Mouse (Mus musculus) common myeloid progenitor, adult 5-6 weeks (primary cell): Measurements from ENCODE around the gene Rfc4. TPM values are rescaled to one million over a fixed set of nuclear protein-coding genes. Genes with fewer than 3 reads are reported as not detected.
A peak's percentile ranks its signal among the peaks of the same experiment; 100 is the strongest.

Source experiments
- ATAC-seq: replicated peaks from 2 replicates; pipeline ENCODE4 v1.8.0; 2016; ENCODE audit warnings: low read depth, mild to moderate bottlenecking, moderate TSS enrichment, inconsistent platforms; ENCODE audit not compliant: poor library complexity, severe bottlenecking
- total RNA-seq: library from RNA; stranded (forward); fragments of 200-1000, 187-1606 nt; gene quantifications from 2 replicates; pipeline ENCODE4 v1.2.3, GENCODE M21; 2017

The Rfc4 gene
- total RNA-seq, result 67.1 and 71.7 TPM in 2 replicates

DNA sequence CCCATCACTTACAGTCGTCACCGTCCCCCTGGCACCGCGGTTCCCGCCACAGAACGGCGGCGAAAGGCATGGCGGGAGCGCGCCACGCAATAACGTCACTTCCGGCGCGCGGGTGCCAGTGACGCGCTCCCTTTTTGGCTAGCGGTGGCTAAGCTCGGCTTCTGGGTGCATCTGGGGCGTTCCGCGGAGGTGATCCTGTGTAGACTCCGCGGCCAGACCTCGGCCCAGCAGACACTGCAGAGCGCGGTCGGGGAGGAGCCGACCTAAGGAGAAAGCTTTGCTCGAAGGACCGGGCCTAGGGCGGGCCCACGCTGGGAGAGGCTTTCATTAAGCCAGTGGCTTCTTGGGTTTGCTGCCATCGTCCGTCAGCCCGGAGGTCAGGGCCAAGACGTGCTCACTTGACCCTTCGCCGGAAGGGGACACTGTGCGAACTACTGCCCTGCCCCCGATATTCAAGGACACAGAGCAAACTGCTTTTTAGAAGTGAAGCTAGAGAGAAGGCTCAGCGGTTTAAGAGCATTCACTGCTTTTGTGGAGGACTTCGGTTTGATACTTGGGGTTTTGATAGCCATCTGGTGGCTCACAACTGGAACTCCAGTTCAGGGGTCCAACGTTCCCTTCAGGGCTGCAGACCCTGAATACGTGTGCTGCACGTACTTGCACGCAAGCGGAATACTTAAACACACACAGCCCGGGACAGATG lies at the start of gene Rfc4:
Rfc4 (minus strand) TSS at position 65 of the 703 bp plus-strand sequence.
- ATAC-seq, result peak; percentile 97

GRCm38 (mm10) chr16:23175956-23176355 lies 48.4 kb upstream of the Rfc4 start:
- ATAC-seq, result no peak

- peak; percentile 77 for ATAC-seq
These were observed 47.3 kb upstream of the Rfc4 start for GRCm38 (mm10) chr16:23174855-23175254.

GRCm38 (mm10) chr16:23173904-23174303 lies 46.4 kb upstream of the Rfc4 start:
- ATAC-seq, result no peak

DNA sequence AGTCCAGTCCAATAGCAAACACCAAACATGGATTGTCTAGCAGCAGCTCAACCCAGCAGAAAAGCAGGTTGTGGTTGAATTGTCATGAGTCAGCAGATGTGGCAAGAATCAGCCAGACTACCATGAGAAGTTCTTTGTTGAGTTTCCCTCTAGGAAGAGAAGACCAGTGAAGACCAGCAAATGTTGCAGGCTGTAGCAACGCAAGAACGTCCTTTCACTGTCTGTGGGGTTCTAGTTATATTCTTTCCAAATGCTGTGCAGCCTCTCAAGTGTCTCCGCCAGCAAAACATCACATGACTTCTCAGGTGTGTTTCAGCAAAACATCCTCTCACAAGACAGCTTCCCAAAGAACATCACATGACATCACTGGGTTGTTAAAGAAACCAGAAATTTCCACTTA lies 43.3 kb upstream of the Rfc4 start:
- no peak for ATAC-seq

- ATAC-seq, result no peak
These were observed 39.5 kb upstream of the Rfc4 start for GRCm38 (mm10) chr16:23167079-23167478.

- ATAC-seq, result no peak
These were observed 39.1 kb upstream of the Rfc4 start for GRCm38 (mm10) chr16:23166646-23167045.

- ATAC-seq, result peak; percentile 38
These were observed 37.9 kb upstream of the Rfc4 start for GRCm38 (mm10) chr16:23165441-23165840.

DNA sequence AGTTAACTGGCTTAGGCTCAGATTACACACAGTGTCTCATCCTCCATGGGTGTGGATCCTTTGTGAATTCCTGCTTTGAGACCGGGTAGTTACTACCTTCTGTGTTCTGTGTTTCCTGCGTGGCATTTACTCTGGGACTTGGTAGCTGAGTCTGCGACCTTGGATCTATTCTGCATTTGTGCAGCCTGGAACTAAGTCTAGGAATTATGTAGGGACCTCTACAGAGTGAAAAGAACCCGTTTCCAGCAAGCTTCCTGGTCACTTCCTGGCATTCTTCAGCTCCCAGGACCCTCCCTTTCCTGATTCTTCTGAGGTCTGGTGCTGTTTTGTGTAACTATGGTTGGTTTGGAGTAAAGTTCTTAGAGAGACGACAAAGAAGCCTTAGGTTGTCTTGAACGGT lies 36.9 kb upstream of the Rfc4 start:
- no peak for ATAC-seq

GRCm38 (mm10) chr16:23162116-23162515 lies 34.6 kb upstream of the Rfc4 start:
- peak; percentile 88 for ATAC-seq

DNA sequence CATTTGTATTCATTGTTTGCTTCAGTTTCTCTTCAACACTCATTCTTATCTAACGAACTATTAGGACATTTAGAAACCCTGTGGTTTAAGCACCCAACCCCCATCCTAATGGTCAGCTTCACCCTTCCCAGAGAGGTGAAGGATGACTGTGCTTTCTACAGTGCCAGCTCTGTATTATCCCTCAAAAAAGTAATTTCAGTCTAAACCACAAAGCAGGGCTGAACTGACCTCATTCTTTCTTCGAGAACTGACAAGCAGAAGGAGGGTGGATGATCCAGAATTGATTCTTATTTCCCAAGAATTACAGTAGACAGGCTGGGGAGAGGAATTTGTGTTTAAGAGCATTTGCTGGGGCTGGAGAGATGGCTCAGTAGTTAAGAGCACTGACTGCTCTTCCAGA lies 32.2 kb upstream of the Rfc4 start:
- ATAC-seq, result peak; percentile 14; the same call in 1 of the 2 replicates

GRCm38 (mm10) chr16:23158957-23159356 lies 31.4 kb upstream of the Rfc4 start:
- ATAC-seq, result no peak

GRCm38 (mm10) chr16:23158292-23158691 lies 30.8 kb upstream of the Rfc4 start:
- ATAC-seq, result no peak

DNA sequence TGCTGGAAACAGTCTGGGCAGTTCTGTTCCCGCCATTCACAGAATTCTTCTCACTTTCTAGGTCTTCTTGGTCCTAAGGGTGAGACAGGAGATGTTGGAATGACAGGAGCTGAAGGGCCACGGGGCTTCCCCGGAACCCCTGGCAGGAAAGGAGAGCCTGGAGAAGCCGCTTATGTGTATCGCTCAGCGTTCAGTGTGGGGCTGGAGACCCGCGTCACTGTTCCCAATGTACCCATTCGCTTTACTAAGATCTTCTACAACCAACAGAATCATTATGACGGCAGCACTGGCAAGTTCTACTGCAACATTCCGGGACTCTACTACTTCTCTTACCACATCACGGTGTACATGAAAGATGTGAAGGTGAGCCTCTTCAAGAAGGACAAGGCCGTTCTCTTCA lies 29.5 kb upstream of the Rfc4 start:
- no peak for ATAC-seq

DNA sequence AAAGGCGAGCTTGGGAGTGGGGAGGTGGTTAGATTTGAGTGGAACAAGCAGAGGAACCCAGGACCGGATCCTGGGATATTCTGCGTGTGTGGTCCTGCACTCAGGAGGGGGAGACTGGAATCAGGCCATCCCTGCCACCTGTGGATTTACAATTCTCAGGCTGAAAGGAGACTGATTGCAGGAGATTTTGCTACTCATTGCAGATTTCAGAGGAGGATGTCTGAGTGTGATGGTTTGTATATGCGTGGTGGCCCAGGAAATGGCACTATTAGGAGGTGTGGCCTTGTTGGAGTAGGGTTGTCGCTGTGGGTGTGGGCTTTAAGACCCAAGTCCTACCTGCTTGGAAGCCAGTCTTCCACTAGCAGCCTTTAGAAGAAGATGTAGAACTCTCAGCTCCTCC lies 26.7 kb upstream of the Rfc4 start:
- no peak for ATAC-seq

- ATAC-seq, result peak; percentile 42; the same call in 1 of the 2 replicates
These were observed 23.9 kb upstream of the Rfc4 start for GRCm38 (mm10) chr16:23151423-23151822.

- no peak for ATAC-seq
These were observed 21.9 kb upstream of the Rfc4 start for GRCm38 (mm10) chr16:23149396-23149795.

DNA sequence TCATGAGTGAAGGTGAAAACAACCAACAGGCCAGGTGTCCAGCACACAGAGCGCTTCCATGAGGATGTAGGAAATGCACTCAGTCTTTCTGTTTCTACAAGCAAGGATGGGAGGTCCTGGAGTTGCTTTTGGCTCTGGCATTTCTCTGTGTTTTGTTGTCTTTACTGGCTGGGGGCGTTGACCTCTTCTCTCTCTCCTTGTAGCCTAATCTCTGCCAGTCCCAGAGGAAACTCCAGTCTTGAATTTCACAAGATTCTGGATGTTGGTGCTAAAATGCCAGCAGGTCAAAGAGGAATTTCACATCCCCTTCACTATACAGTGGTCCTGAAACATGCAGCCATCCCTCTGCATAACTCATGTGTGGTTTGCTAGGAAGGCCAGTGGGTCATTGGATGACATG lies 21.4 kb upstream of the Rfc4 start:
- ATAC-seq, result no peak

DNA sequence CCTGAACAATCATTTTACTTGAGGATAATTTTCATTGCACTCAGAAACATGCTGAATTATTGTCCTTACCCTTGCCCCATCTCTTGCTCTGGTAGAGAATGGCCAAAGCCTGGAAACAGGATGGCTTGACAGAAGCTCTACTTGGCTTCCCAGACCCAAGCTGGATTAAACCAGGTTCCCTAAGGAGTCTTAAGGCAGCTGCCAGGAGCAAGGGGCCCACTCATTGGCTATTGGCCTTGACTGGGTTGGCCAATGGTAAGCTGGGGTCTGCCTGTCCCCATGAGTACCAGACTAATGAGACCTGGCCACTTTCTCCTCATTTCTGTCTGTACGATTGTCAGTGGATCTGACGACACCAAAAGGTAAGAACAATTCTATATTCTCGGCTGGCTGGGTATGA lies 18.7 kb upstream of the Rfc4 start, which contains the start of gene Adipoq:
Adipoq (plus strand) TSS at position 257 of the 400 bp plus-strand sequence.
- no peak for ATAC-seq

DNA sequence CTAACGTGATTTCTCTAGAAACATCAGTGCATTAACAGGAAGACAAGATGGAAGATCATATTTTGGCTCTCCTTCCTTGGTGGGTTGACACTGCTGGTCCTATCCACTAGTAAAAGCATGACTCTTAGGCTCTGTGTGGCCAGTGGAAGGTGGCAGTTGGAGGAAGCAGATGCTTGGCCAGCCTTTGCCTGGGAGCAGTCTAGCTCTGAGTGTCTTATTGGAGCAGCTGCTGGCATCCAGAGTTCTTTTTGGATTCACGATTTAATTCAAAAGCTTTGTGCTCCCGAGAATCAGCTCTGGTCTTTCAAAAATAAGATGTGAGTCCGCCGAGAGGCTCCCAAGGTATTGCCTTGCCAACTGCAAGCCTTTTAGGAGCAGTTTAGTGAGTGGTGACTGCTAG lies 17.7 kb upstream of the Rfc4 start:
- ATAC-seq, result no peak

DNA sequence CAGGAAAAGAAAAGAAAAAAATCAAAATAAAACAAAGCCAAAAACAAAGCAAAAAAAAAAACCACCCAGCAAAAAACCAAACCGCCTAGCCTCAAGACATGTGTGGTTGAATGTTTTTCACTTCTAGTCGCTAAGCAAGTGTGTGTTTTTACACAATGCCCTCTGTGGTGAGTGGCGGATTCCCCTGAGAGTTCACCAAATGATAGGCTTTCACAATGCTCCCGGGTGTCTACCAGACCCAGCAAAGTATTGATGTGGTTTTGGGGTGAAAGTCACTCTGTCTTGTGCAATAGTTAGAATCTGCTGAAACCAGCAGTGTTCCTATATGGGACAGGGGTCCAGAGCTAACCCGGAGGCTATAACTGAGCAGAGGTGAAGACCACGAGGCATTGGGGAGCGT lies 16.8 kb upstream of the Rfc4 start:
- ATAC-seq, result peak; percentile 93

DNA sequence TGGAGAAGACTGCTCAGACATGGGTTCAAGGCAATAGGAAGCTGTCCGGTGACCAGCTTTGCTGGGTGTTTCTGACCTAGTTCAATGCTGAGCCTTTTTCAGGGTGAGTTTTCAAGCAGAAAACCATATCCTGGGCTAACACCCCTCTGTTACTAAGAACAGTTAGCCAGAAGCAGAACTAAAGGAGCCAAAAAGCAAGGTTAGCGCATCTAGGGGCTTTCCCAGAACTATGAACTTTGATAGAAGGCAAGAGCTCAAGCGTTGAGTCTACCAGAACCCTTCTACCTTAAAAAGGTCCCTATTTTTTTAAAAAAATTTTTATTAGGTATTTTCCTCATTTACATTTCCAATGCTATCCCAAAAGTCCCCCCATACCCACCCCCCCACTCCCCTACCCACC lies 13.4 kb upstream of the Rfc4 start:
- no peak for ATAC-seq
